Comparison of ENCODE assay signal across 7 mouse cellular contexts in genomic region chr7:99062263-99062662, GRCm38 (mm10).
DNase-seq lines count a peak whose midpoint lies in the region; ATAC-seq and TF ChIP-seq lines count a peak whose summit lies in the region.
"Not testable (repeated sequence)": the region's sequence is repeated elsewhere in the genome, so short reads cannot be mapped to it uniquely, and the experiment has no call there.

No protein-coding gene starts in this region.

- TF ChIP-seq RAD21 in CH12.LX (IDR thresholded peaks at IDR 0.05; ENCODE audit: low read depth, low read length), result peak; percentile 54

- not testable (repeated sequence) for H3K4me2 ChIP-seq in CH12.LX (ENCODE audit: insufficient read depth, low read depth, poor library complexity, severe bottlenecking); forebrain, postnatal 0 days (ENCODE audit: low read depth); hindbrain, postnatal 0 days (ENCODE audit: low read depth, low read length); limb, embryonic 12.5 days; lung, postnatal 0 days (replicated peaks; ENCODE audit: low read depth, low read length)

- peaks cover 0 to 30% of the 10 kb centered on the region in 2 experiments; a peak in 2 of 4 replicates for H3K4me1 ChIP-seq in CH12.LX (ENCODE audit: control insufficient read depth in 1 of 2, insufficient read depth in 2 of 2)
- H3K4me1 ChIP-seq in forebrain, postnatal 0 days (ENCODE audit: insufficient read depth); hindbrain, postnatal 0 days (ENCODE audit: insufficient read depth, low read length); lung, postnatal 0 days (ENCODE audit: insufficient read depth, low read depth, low read length): not testable (repeated sequence)
- peaks cover 17% of the 10 kb centered on the region for H3K4me1 ChIP-seq in limb, embryonic 12.5 days (replicated peaks)

- DNase-seq in CH12.LX (ENCODE audit: extremely low read depth); forebrain, postnatal 0 days; lung, postnatal 0 days (ENCODE audit: low spot score): not testable (repeated sequence)
- peak; percentile 31 to 46 for DNase-seq in cerebellum, postnatal 10 days
- DNase-seq in hindbrain, postnatal 0 days (ENCODE audit: low spot score), result peak; percentile 63

- peak; percentile 45; the same call in 1 of the 2 replicates for ATAC-seq in forebrain, postnatal 0 days
- ATAC-seq in hindbrain, postnatal 0 days, result peak; percentile 59
- peak; percentile 72; the same call in 1 of the 2 replicates for ATAC-seq in limb, embryonic 12.5 days (ENCODE audit: insufficient number of reproducible peaks, insufficient read depth, low FRiP score, low TSS enrichment, low read depth)
- not testable (repeated sequence) for ATAC-seq in lung, postnatal 0 days
- 0 out of 2 replicates have a peak, but pooled peaks have one; percentile 31 for ATAC-seq in monocyte, adult 5-6 weeks (replicated peaks; ENCODE audit: insufficient number of reproducible peaks, low FRiP score, low TSS enrichment, poor library complexity, severe bottlenecking)

- TF ChIP-seq POLR2A in CH12.LX (IDR thresholded peaks at IDR 0.05; ENCODE audit: low read depth, low read length), result not testable (repeated sequence)

- not testable (repeated sequence) for H3K79me2 ChIP-seq in CH12.LX (replicated peaks; ENCODE audit: control insufficient read depth, extremely low read depth, insufficient read depth, poor library complexity, severe bottlenecking)

- not testable (repeated sequence) for H3K27me3 ChIP-seq in CH12.LX (replicated peaks); forebrain, postnatal 0 days (ENCODE audit: insufficient read depth, low read length); hindbrain, postnatal 0 days (ENCODE audit: insufficient read depth, low read length); limb, embryonic 12.5 days; lung, postnatal 0 days (replicated peaks; ENCODE audit: insufficient read depth, low read length)

- H3K36me3 ChIP-seq in CH12.LX (replicated peaks in 1 of 2; ENCODE audit: control insufficient read depth in 1 of 2, insufficient read depth in 1 of 2, low read length in 1 of 2), result peaks cover 0 to 64% of the 10 kb centered on the region in 2 experiments
- H3K36me3 ChIP-seq in forebrain, postnatal 0 days (ENCODE audit: insufficient read depth); hindbrain, postnatal 0 days (ENCODE audit: insufficient read depth, low read length); limb, embryonic 12.5 days; lung, postnatal 0 days (ENCODE audit: insufficient read depth, low read length): not testable (repeated sequence)

- H3K4me3 ChIP-seq in CH12.LX (replicated peaks in 1 of 3; ENCODE audit: low read depth in 2 of 3, low read length in 2 of 3, poor library complexity in 1 of 3); forebrain, postnatal 0 days (ENCODE audit: low read depth, low read length); hindbrain, postnatal 0 days (ENCODE audit: low read length); limb, embryonic 12.5 days (replicated peaks); lung, postnatal 0 days (ENCODE audit: low read depth, low read length): not testable (repeated sequence)

- TF ChIP-seq CTCF in CH12.LX (conservative IDR thresholded peaks at IDR 0.05 in 1 of 2, IDR thresholded peaks at IDR 0.05 in 1 of 2; ENCODE audit: low read depth in 2 of 2, low read length in 2 of 2), result peak in 1 of 2 experiments; percentile 70; a peak in 2 of 4 replicates
- TF ChIP-seq CTCF in forebrain, postnatal 0 days (IDR thresholded peaks at IDR 0.05; ENCODE audit: low read depth), result peak; percentile 81
- TF ChIP-seq CTCF in hindbrain, postnatal 0 days (IDR thresholded peaks at IDR 0.05; ENCODE audit: low read depth), result peak; percentile 81
- peak; percentile 60 for TF ChIP-seq CTCF in lung, postnatal 0 days (IDR thresholded peaks at IDR 0.05)

- H3K9ac ChIP-seq in CH12.LX (ENCODE audit: insufficient read depth, low read depth); forebrain, postnatal 0 days; hindbrain, postnatal 0 days (replicated peaks; ENCODE audit: low read length); limb, embryonic 12.5 days (replicated peaks); lung, postnatal 0 days (replicated peaks; ENCODE audit: low read depth): not testable (repeated sequence)

- dilution Hi-C loops in CH12.LX (cut with MboI; ENCODE audit: extremely low pct_ligation_motif_present, extremely low pct_unique_long_range_greater_than_20kb, low sequenced_read_pairs), result not testable (repeated sequence)

- 84% methylated on average over 3 of the region's 3 CpGs for WGBS in forebrain, postnatal 0 days
- WGBS in hindbrain, postnatal 0 days, result 76% methylated on average over 3 of the region's 3 CpGs
- 69% methylated on average over 3 of the region's 3 CpGs for WGBS in limb, embryonic 12.5 days
- 85% methylated on average over 3 of the region's 3 CpGs for WGBS in lung, postnatal 0 days

- TF ChIP-seq EP300 in CH12.LX (IDR thresholded peaks at IDR 0.05; ENCODE audit: low read length); lung, postnatal 0 days (IDR thresholded peaks at IDR 0.05): not testable (repeated sequence)

- in situ Hi-C loops in CH12.LX (cut with MboI; ENCODE audit: low pct_ligation_motif_present, low pct_unique_long_range_greater_than_20kb, low sequenced_read_pairs), result loop anchor here (10.0 kb wide), 2 partner anchors 97 to 217 kb away; no protein-coding TSS in a partner anchor

- H3K9me3 ChIP-seq in CH12.LX (replicated peaks; ENCODE audit: low read length); forebrain, postnatal 0 days (ENCODE audit: low read length); hindbrain, postnatal 0 days (ENCODE audit: low read length); limb, embryonic 12.5 days; lung, postnatal 0 days (ENCODE audit: low read length): not testable (repeated sequence)

- H3K27ac ChIP-seq in CH12.LX (ENCODE audit: insufficient read depth, low read depth); forebrain, postnatal 0 days (ENCODE audit: low read depth, low read length); hindbrain, postnatal 0 days; limb, embryonic 12.5 days; lung, postnatal 0 days (ENCODE audit: low read length): not testable (repeated sequence)

TF ChIP-seq in CH12.LX, 34 proteins besides CTCF, POLR2A, EP300 and RAD21:
- peak; percentile 53 for TF ChIP-seq SMC3 (IDR thresholded peaks at IDR 0.05; ENCODE audit: low read depth, low read length)
